Mouse (Mus musculus): ENCODE data around the gene Gpx4.
"Not testable (repeated sequence)": the region's sequence is repeated elsewhere in the genome, so short reads cannot be mapped to it uniquely, and the experiment has no call there.

Gene Gpx4

GRCm38 (mm10) chr10:80050244-80050643 is 3.3 kb downstream of the Gpx4 start:
- DNase-seq (ENCODE audit: low spot score), result peak; percentile 50

GRCm38 (mm10) chr10:80050885-80051617 is 4.1 kb downstream of the Gpx4 start:
- DNase-seq (ENCODE audit: low spot score), result no peak

GRCm38 (mm10) chr10:80051618-80052373 is 4.8 kb downstream of the Gpx4 start:
- DNase-seq (ENCODE audit: low spot score), result peak; percentile 82

- no peak for DNase-seq (ENCODE audit: low spot score)
These were observed 5.4 kb downstream of the Gpx4 start for GRCm38 (mm10) chr10:80052374-80052764.

- DNase-seq (ENCODE audit: low spot score), result peak; percentile 100
These were observed 6.4 kb downstream of the Gpx4 start for GRCm38 (mm10) chr10:80053259-80053780.

GRCm38 (mm10) chr10:80053831-80054815 is 7.2 kb downstream of the Gpx4 start:
- peak; percentile 71 for DNase-seq (ENCODE audit: low spot score)

GRCm38 (mm10) chr10:80054911-80055310 is 7.9 kb downstream of the Gpx4 start:
- DNase-seq (ENCODE audit: low spot score), result not testable (repeated sequence)

GRCm38 (mm10) chr10:80055364-80055763 is 8.4 kb downstream of the Gpx4 start:
- DNase-seq (ENCODE audit: low spot score), result no peak

GRCm38 (mm10) chr10:80055891-80056290 is 8.9 kb downstream of the Gpx4 start:
- DNase-seq (ENCODE audit: low spot score), result no peak

- no peak for DNase-seq (ENCODE audit: low spot score)
These were observed 9.5 kb downstream of the Gpx4 start for GRCm38 (mm10) chr10:80056506-80056905.

- DNase-seq (ENCODE audit: low spot score), result no peak
These were observed 10.2 kb downstream of the Gpx4 start for GRCm38 (mm10) chr10:80056976-80057682.

- DNase-seq (ENCODE audit: low spot score), result no peak
These were observed 10.8 kb downstream of the Gpx4 start for GRCm38 (mm10) chr10:80057683-80058326.

GRCm38 (mm10) chr10:80063104-80063503 is 16.1 kb downstream of the Gpx4 start:
- DNase-seq (ENCODE audit: low spot score), result no peak

- no peak for DNase-seq (ENCODE audit: low spot score)
These were observed 17.1 kb downstream of the Gpx4 start for GRCm38 (mm10) chr10:80063877-80064650.

GRCm38 (mm10) chr10:80069251-80069650 is 22.3 kb downstream of the Gpx4 start:
- no peak for DNase-seq (ENCODE audit: low spot score)

GRCm38 (mm10) chr10:80069948-80070450 is 23.0 kb downstream of the Gpx4 start:
- no peak for DNase-seq (ENCODE audit: low spot score)

GRCm38 (mm10) chr10:80070837-80071515 is 24.0 kb downstream of the Gpx4 start:
- DNase-seq (ENCODE audit: low spot score), result peak; percentile 88

- DNase-seq (ENCODE audit: low spot score), result no peak
These were observed 24.5 kb downstream of the Gpx4 start for GRCm38 (mm10) chr10:80071516-80071900.
